Mouse (Mus musculus): Measurements from ENCODE around the gene Gstp1.

- no peak for TF ChIP-seq CTCF (IDR thresholded peaks at IDR 0.05; ENCODE audit: control insufficient read depth, insufficient read depth, insufficient read length)
- TF ChIP-seq CEBPB (IDR thresholded peaks at IDR 0.05; ENCODE audit: low read depth) = no peak
- no peak for TF ChIP-seq USF1 (IDR thresholded peaks at IDR 0.05; ENCODE audit: low read depth)
These were observed 36.0 kb downstream of the Gstp1 start for GRCm38 (mm10) chr19:4001752-4002151.
